Mouse (Mus musculus) layer of hippocampus, adult 2 months (tissue): Measurements from ENCODE around the gene Elovl6. TPM values are rescaled to one million over a fixed set of nuclear protein-coding genes. Genes with fewer than 3 reads are reported as not detected.

Experiments
- DNase-seq, 2 experiments: peaks; one replicate each; pipeline ENCODE4 v3.0.0; 2022; ENCODE audit warnings: low spot score in 2 of 2
- H3K27ac ChIP-seq: fragments of 200-600 bp; 2 replicates; pipeline ENCODE4 v1.8.1; 2022
- H3K4me3 ChIP-seq: fragments of 200-600 bp; 2 replicates; pipeline ENCODE4 v1.8.1; 2022; ENCODE audit warnings: mild to moderate bottlenecking
- CTCF ChIP-seq: fragments of 200-600 bp; conservative IDR thresholded peaks from 2 replicates; pipeline ENCODE4 v1.8.1; 2022; ENCODE audit warnings: antibody characterized with exemption, mild to moderate bottlenecking, moderate library complexity
- total RNA-seq, 2 experiments: library from RNA; stranded (reverse); gene quantifications; 2 replicates each; pipeline ENCODE4 v1.2.3; 2021

The Elovl6 gene
- total RNA-seq, 2 experiments from 2014 or later, result 28.3 to 30.4 TPM

DNA sequence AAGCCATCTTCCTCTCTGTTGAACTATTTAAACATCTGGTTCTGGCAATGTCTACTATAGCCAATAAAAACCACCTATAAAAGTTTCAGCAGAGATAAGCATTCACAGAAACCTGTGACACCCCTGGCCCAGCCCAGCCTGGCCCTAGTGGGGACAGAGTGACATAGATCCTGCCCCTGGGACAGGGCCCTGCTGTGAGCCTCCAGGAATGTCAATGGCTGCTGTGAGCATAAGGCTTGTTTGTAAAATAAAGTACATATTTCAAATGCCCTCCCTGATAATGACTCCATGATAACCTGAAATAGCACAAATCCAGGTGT, 118.1 kb downstream of the Elovl6 start:
- Histone ChIP-seq H3K27ac (0 out of 2 replicates have a peak overlapping the region, but pooled peaks have one; percentile 0), H3K4me3 (no peak overlapping the region)
- no peak for DNase-seq
- TF ChIP-seq CTCF, result no peak

DNA sequence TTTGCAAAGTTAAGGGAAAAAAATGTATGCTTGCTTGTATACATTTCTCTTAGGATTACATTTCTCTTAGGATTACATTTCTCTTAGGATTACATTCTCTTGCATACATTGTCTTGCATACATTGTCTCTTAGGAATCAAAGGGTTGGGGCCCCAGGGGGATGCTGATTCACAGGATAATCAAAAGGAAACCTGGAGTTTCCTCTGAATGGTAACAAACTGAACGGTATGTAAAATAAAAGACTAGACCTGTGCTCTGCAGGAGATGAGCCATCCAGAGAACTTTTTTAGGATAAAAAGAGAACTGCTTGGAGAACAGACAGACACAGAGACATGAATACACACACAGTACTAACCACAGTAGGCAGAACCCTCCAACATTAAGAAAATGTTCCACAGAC, 118.8 kb downstream of the Elovl6 start:
- Histone ChIP-seq H3K4me3 (no peak overlapping the region), H3K27ac (no peak overlapping the region)
- no peak for DNase-seq
- no peak for TF ChIP-seq CTCF

DNA sequence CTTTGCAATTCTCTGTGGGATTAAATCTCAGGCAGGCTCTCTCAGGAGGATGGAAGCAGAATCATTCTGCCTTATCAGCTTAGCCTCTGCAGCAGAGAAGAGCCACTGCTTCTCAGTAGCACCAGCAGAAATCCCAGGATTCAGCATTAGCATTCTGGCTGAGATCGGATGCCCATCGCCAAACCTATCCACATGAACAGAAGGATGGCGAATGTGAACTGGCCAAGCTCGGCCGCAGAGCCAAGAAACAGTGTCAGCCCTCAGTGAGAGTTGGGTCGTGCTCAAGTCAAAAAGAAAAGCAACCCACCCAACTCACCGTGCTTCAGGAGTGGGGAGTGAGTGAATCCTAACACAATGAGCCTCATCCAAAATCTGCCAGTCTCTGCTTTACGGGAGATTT, 119.6 kb downstream of the Elovl6 start:
- no peak for TF ChIP-seq CTCF
- Histone ChIP-seq H3K4me3 (no peak overlapping the region), H3K27ac (no peak overlapping the region)
- no peak for DNase-seq

DNA sequence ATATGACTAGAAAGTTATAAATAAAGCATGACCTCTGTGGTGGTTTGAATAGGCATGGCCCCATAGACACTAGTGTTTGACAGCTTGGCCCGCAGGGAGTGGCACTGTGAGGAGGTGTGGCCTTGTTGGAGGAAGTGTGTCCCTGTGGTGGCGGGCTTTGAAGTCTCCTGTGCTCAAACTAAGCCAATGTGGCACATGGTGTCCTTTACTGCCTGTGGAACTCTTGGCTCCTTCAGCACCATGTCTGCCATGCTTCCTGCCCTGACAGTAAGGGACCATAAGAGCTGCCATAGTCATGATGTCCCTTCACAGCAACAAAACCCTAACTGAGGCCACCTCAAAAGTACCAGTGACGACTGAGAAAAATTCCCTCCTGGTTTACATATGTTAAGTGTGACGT, 120.3 kb downstream of the Elovl6 start:
- Histone ChIP-seq H3K27ac (no peak overlapping the region), H3K4me3 (no peak overlapping the region)
- DNase-seq, result no peak
- no peak for TF ChIP-seq CTCF

DNA sequence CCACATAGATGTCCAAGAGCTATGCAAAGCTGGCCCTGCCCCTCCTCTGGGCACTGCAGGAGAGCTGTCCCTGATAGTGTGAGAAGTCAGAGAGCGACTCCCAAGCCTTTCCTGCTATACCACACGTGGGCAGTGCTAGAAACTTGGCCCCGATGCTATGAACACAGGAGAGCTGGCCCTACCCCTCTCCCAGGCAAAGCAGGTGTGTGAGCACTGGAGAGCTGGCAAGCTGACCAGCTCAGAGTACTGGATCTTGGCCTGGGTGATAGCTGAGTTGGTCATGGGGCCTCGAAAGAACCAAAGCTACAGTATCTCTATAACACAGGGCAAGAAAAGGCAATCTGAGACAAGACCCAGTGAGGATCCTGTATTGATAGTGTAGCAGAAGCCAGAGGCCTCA, 124.4 kb downstream of the Elovl6 start:
- Histone ChIP-seq H3K27ac (no peak overlapping the region), H3K4me3 (no peak overlapping the region)
- no peak for DNase-seq
- no peak for TF ChIP-seq CTCF

DNA sequence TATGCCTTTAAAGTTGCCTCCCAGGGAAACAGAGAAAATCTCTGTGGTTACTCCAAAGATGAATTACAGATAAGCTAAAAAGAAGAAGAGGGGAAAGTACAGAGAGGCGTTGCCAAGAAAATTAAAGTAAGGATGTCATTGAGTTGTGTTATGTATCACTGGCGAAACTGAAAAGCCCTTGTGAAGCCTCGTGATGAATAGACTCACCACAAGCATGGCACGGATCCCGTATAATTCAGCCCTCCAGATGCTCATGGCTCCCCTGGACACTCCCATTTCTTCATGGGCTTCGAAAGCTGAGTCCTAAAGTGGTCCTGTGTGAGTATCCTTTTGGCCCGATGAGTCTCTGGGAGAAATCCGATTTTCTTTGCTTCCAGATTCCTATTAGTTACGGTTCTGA, 125.1 kb downstream of the Elovl6 start:
- no peak for TF ChIP-seq CTCF
- Histone ChIP-seq H3K27ac (no peak overlapping the region), H3K4me3 (no peak overlapping the region)
- DNase-seq, result no peak

DNA sequence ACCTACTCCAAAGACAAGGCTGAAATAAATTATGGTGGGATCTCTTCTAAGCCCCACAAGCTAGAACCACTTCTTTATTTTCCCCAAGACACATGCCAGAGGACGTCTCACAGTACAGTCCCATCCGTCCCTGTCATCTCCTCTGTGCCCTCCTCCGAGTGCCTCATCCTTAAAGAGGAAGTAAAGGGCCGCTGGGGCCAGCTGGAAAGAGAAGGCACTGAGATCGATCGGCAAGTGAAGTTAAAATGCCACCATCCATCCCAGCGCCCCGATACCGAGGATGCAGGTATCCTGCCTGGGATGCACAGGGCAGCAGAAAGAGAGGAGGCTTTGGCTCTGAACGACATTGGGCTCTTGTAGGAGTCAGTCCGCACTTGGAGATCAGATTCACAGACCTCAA, 125.6 kb downstream of the Elovl6 start:
- TF ChIP-seq CTCF, result no peak
- Histone ChIP-seq H3K27ac (no peak overlapping the region), H3K4me3 (no peak overlapping the region)
- DNase-seq, result no peak

DNA sequence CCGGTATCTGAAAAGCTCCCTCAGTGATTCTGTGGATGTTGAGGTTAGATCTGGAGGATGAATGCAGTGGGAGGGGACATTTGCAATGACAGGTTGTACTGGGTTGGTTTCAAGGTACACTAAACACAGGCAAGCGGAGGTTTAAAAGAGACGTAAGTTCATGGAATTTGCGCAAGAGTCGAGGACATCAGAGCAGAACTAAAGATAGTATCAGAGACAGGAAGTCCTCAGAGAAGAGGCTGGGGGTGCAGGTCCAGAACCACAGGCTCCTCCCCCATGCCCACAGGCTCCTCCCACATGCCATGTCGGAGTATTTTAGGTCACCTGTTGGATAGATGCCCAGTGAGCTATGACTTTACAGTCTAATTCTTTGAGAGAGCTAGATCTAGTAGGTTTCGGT, 126.6 kb downstream of the Elovl6 start:
- H3K4me3 ChIP-seq, result no peak overlapping the region

DNA sequence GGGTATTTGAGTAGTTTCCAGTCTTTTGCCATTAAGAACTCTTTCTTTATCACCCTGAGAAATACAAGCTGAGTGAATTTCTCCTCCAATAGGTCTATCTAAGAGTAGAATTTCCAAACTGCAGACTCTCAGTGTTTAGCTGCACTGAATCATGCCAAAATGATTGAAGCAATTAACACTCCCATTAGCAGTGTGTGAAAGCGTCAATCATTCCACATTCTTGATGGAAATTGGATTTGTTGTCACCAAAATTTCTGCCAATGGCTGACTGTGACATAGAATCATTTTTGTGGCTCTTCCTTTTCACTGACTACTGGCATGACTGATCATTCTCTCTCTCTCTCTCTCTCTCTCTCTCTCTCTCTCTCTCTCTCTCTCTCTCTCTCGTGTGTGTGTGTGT, 131.8 kb downstream of the Elovl6 start:
- no peak overlapping the region for H3K27ac ChIP-seq
- TF ChIP-seq CTCF, result no peak
- DNase-seq, result no peak
- H3K4me3 ChIP-seq, result no peak overlapping the region

More for the DNA sequence above, 126.6 kb downstream of the Elovl6 start:
- TF ChIP-seq CTCF, result no peak
- no peak for DNase-seq
- H3K27ac ChIP-seq, result no peak overlapping the region

DNA sequence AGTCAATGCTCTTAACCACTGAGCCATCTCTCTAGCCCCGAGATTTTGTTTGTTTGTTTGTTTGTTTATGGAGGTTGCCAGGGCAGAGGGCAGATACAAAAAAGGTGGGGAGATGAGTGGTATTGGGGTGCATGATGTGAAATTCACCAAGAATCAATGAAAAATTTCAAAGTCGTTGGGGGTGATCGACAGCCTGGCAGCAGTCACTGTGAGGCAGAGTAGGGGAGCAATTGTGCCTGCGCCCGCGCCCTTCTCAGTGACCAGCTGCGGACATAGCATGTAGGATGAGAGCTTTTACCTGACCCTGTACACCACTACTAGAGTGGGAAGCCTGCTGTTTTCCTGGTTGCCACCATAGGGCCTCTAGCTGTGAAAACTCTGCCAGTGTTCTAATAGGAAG, 143.8 kb downstream of the Elovl6 start:
- H3K27ac ChIP-seq, result no peak overlapping the region
- no peak for TF ChIP-seq CTCF
- H3K4me3 ChIP-seq, result no peak overlapping the region
- DNase-seq, result no peak

DNA sequence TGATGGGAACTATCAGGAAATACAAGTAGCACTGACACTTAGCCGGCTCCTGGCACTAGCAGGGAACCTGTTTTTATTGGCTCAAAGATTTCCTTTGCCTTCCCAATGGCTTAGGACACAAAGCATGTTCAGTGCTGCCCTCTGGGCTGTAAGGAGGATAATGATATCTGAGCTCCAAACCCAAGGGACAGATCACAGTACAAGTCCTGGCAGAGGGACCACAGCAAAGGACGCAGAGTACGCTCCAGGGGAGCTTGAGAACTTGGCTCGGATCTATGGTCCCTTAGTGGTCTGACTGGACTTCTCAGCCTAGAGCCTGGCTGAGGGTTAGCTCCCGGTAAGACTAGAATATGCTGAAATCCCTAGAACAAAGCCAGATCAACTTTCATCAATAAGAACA, 148.1 kb downstream of the Elovl6 start:
- DNase-seq, result no peak
- no peak overlapping the region for H3K27ac ChIP-seq
- no peak overlapping the region for H3K4me3 ChIP-seq
- TF ChIP-seq CTCF, result peak; percentile 67

DNA sequence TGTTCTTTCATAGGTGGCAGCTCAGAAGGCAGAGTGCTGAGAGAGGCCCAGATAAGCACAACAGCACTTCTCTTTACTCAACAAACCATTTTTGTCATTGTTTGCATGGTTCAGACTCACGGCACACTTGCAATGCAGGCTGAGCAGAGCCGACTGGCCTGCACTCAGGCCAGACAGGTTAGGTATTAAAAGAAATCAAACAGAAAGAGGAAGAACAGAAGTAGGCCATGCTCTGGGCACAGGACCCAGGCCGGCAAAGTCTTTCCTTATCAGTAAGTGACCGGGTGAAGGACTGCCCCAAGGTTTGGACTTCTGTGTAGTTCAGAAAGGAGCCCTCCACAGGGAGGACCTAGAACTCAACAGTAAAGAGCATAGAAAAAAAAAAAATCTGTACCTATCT, 149.7 kb downstream of the Elovl6 start:
- DNase-seq, result no peak
- Histone ChIP-seq H3K27ac (no peak overlapping the region), H3K4me3 (no peak overlapping the region)
- TF ChIP-seq CTCF, result no peak

DNA sequence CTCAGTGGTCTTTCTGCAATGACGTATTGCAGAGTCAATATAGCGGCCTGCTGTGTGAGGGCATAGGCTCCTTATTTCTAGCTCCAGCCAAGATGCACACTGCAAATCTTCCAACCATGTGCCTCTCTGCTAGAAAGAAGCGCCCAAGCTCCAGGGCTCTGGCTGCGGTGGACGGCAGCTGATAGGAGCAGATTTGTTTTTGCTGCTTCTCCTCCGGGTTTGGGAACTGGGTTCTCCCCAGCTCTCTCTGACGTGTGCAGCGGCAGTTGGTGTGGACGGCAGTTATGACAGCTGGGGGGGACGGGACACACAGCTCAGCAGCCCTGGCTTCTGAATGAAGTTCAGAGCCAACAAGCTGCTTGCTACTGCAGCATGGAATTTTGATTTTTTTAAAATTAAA, 150.2 kb downstream of the Elovl6 start:
- Histone ChIP-seq H3K4me3 (no peak overlapping the region), H3K27ac (no peak overlapping the region)
- no peak for TF ChIP-seq CTCF
- DNase-seq, result peak; percentile 77 to 80

DNA sequence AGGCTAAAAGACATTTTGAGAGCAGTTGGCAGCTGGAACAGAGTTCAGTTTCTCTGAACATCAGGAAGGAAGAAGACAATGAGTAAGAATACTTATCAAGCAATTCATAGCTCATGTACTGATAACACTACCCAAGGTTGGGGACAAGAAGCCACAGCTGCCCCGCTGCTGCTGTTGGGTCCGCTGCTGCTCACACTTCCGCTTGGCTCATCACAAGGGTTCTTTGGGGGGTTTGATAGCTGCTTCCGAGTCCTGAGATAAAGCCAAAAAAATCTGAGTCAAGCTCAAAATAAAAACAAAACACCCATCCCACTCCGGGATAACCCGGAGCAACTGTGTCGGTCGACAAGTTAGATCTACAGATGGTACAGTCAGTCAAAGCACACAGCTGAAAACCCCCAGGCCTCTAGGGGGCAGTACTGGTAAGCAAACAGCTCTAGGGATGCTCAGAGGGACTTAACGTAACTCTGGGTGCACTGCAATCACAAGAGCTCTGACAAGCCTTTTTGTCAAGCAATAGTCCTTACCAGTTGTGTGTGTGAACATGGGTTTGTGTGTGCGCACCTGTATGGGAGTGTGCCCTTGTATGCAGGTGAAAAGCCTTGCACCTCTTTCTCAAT, 151.0 kb downstream of the Elovl6 start:
- Histone ChIP-seq H3K27ac (no peak overlapping the region), H3K4me3 (no peak overlapping the region)
- no peak for DNase-seq
- peak; percentile 66 for TF ChIP-seq CTCF

DNA sequence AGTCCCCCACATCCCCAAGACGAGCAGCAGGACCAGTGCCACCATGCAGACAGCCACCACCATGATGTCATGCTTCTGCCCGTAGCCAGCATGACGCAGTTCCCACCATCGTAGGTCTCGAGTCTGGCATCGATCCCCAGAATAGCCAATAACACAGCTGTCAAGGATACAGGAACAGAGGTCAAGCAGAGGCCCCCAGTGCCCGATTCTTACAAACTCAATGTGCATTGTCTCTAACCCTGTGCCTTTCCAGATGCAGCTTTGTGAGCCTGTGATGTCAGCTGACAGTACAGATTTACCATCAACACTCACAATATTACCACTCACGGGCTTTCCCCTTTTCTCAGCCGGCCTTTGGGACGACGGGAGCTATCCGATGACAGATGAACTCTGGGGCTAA, 154.0 kb downstream of the Elovl6 start:
- TF ChIP-seq CTCF, result no peak
- no peak overlapping the region for H3K4me3 ChIP-seq
- no peak for DNase-seq
- no peak overlapping the region for H3K27ac ChIP-seq
